ENCODE assay signal across 9 mouse cellular contexts in genomic region chr16:58521900-58522299, GRCm38 (mm10). TPM values are rescaled to one million over a fixed set of nuclear protein-coding genes. Genes with fewer than 3 reads are reported as not detected.
DNase-seq lines count a peak whose midpoint lies in the region; ATAC-seq and TF ChIP-seq lines count a peak whose summit lies in the region.
"Had no signal": no experiment of that assay in that cellular context is flagged by ENCODE, and none has a peak within 500 bp of the region (broad histone marks: within the 10 kb centered on the region; RNA-seq: fewer than 3 reads in every experiment).

No protein-coding gene starts in this region.

- peaks cover 0 to 3% of the 10 kb centered on the region in 2 experiments for H3K36me3 ChIP-seq in CH12.LX (replicated peaks in 1 of 2; ENCODE audit: control insufficient read depth in 1 of 2, insufficient read depth in 1 of 2, low read length in 1 of 2)
- no peaks in the 10 kb centered on the region for H3K36me3 ChIP-seq in heart, embryonic 16.5 days (ENCODE audit: control insufficient read depth, insufficient read depth)
- no peaks in the 10 kb centered on the region for H3K36me3 ChIP-seq in liver, embryonic 12.5 days

- peak overlapping the region; percentile 70 for H3K4me2 ChIP-seq in CH12.LX (ENCODE audit: insufficient read depth, low read depth, poor library complexity, severe bottlenecking)
- peak overlapping the region; percentile 79 for H3K4me2 ChIP-seq in heart, embryonic 16.5 days (ENCODE audit: low read depth, low read length)
- H3K4me2 ChIP-seq in liver, embryonic 12.5 days = peak overlapping the region; percentile 92

- no peak for TF ChIP-seq CTCF in CH12.LX (conservative IDR thresholded peaks at IDR 0.05 in 1 of 2, IDR thresholded peaks at IDR 0.05 in 1 of 2; ENCODE audit: low read depth in 2 of 2, low read length in 2 of 2)

- peaks cover 66% of the 10 kb centered on the region for H3K79me2 ChIP-seq in CH12.LX (replicated peaks; ENCODE audit: control insufficient read depth, extremely low read depth, insufficient read depth, poor library complexity, severe bottlenecking)

- ATAC-seq in heart, embryonic 16.5 days (replicated peaks; ENCODE audit: extremely low read depth, insufficient read depth, low FRiP score) = no peak
- no peak for ATAC-seq in liver, embryonic 12.5 days

- dilution Hi-C loops in CH12.LX (cut with MboI; ENCODE audit: extremely low pct_ligation_motif_present, extremely low pct_unique_long_range_greater_than_20kb, low sequenced_read_pairs) = no loop called here

- H3K9me3 ChIP-seq in CH12.LX (replicated peaks; ENCODE audit: low read length) = no peaks in the 10 kb centered on the region
- peaks cover 3% of the 10 kb centered on the region for H3K9me3 ChIP-seq in heart, embryonic 16.5 days (replicated peaks; ENCODE audit: control insufficient read depth, low read length)
- no peaks in the 10 kb centered on the region for H3K9me3 ChIP-seq in liver, embryonic 12.5 days (replicated peaks)

- no peak; the same call in 1 of the 2 replicates for TF ChIP-seq POLR2A in CH12.LX (IDR thresholded peaks at IDR 0.05; ENCODE audit: low read depth, low read length)

- TF ChIP-seq RAD21 in CH12.LX (IDR thresholded peaks at IDR 0.05; ENCODE audit: low read depth, low read length) = no peak

- peak overlapping the region; percentile 93 for H3K9ac ChIP-seq in CH12.LX (ENCODE audit: insufficient read depth, low read depth)
- peak overlapping the region; percentile 93 for H3K9ac ChIP-seq in heart, embryonic 16.5 days (ENCODE audit: low read length)
- peak overlapping the region; percentile 92 for H3K9ac ChIP-seq in liver, embryonic 12.5 days

- in situ Hi-C loops in CH12.LX (cut with MboI; ENCODE audit: low pct_ligation_motif_present, low pct_unique_long_range_greater_than_20kb, low sequenced_read_pairs) = no loop called here

- H3K4me3 ChIP-seq in CH12.LX (replicated peaks in 1 of 3; ENCODE audit: low read depth in 2 of 3, low read length in 2 of 3, poor library complexity in 1 of 3) = peak overlapping the region; percentile 89 to 97 (median 95)
- peak overlapping the region; percentile 87 for H3K4me3 ChIP-seq in heart, embryonic 16.5 days (ENCODE audit: low read length)
- H3K4me3 ChIP-seq in liver, embryonic 12.5 days = peak overlapping the region; percentile 81

- DNase-seq in heart, adult 11 months = peak; percentile 89
- no peak for DNase-seq in heart, postnatal 4 days
- no peak for DNase-seq in CH12.LX (ENCODE audit: extremely low read depth)
- no peak for DNase-seq in spleen, postnatal 36 days (ENCODE audit: low spot score in 2 of 2)
- DNase-seq in ovary, postnatal 14 days (ENCODE audit: low spot score) = no peak
- no peak for DNase-seq in T-cell, adult 2 months (ENCODE audit: low spot score)
- DNase-seq: adrenal gland, adult 2 months had no signal

- peak overlapping the region; percentile 51 for H3K27ac ChIP-seq in CH12.LX (ENCODE audit: insufficient read depth, low read depth)
- no peak overlapping the region for H3K27ac ChIP-seq in heart, embryonic 16.5 days (ENCODE audit: low read length)
- peak overlapping the region; percentile 92 for H3K27ac ChIP-seq in liver, embryonic 12.5 days

- no peaks in the 10 kb centered on the region for H3K27me3 ChIP-seq in CH12.LX (replicated peaks)
- no peaks in the 10 kb centered on the region for H3K27me3 ChIP-seq in heart, embryonic 16.5 days (ENCODE audit: control insufficient read depth, insufficient read depth, low read length)
- no peaks in the 10 kb centered on the region for H3K27me3 ChIP-seq in liver, embryonic 12.5 days (replicated peaks)

- 28% methylated on average over 7 of the region's 7 CpGs for WGBS in heart, embryonic 16.5 days
- 15% methylated on average over 7 of the region's 7 CpGs for WGBS in liver, embryonic 12.5 days (ENCODE audit: insufficient replicate concordance)

- TF ChIP-seq EP300 in CH12.LX (IDR thresholded peaks at IDR 0.05; ENCODE audit: low read length) = no peak

- peaks cover 0 to 14% of the 10 kb centered on the region in 2 experiments; a peak in 2 of 4 replicates for H3K4me1 ChIP-seq in CH12.LX (ENCODE audit: control insufficient read depth in 1 of 2, insufficient read depth in 2 of 2)
- peaks cover 9% of the 10 kb centered on the region; the same call in 1 of the 2 replicates for H3K4me1 ChIP-seq in heart, embryonic 16.5 days (ENCODE audit: control insufficient read depth, insufficient read depth, low read length)
- peaks cover 81% of the 10 kb centered on the region for H3K4me1 ChIP-seq in liver, embryonic 12.5 days

TF ChIP-seq in CH12.LX, 34 proteins besides CTCF, POLR2A, EP300 and RAD21:
- TF ChIP-seq MAFK (IDR thresholded peaks at IDR 0.05; ENCODE audit: insufficient replicate concordance, low read length) (no peak), ETS1 (conservative IDR thresholded peaks at IDR 0.05; ENCODE audit: low read depth, low read length) (0 out of 2 replicates have a peak, but pooled peaks have one; percentile 13), MEF2A (IDR thresholded peaks at IDR 0.05; ENCODE audit: borderline replicate concordance, low read depth, low read length) (no peak), BHLHE40 (IDR thresholded peaks at IDR 0.05; ENCODE audit: low read depth, low read length) (0 out of 2 replicates have a peak, but pooled peaks have one; percentile 4), TCF12 (IDR thresholded peaks at IDR 0.05; ENCODE audit: low read depth, low read length) (0 out of 2 replicates have a peak, but pooled peaks have one; percentile 15), GABPA (IDR thresholded peaks at IDR 0.05; ENCODE audit: insufficient replicate concordance, low read depth, low read length) (no peak), RCOR1 (conservative IDR thresholded peaks at IDR 0.05; ENCODE audit: low read depth, low read length) (no peak), TBP (conservative IDR thresholded peaks at IDR 0.05; ENCODE audit: low read depth, low read length) (0 out of 2 replicates have a peak, but pooled peaks have one; percentile 17), MAX (IDR thresholded peaks at IDR 0.05; ENCODE audit: low read length) (peak; percentile 26; the same call in 1 of the 2 replicates), IRF4 (IDR thresholded peaks at IDR 0.05; ENCODE audit: low read depth, low read length) (peak; percentile 35), ZNF384 (IDR thresholded peaks at IDR 0.05; ENCODE audit: low read depth, low read length) (no peak)

RNA-seq across cellular contexts. Expression of gene St3gal6, which starts 2.1 kb away (rescaled TPM):
- 10 to 100 TPM; 23.4 to 29.1 TPM for total RNA-seq in heart, postnatal 4 days (2021)
- total RNA-seq in CH12.LX (2012; rRNA removed) = 149 and 167 TPM in 2 replicates
- 225 and 240 TPM in 2 replicates for total RNA-seq in CH12.LX (2014; rRNA removed)
- polyA plus RNA-seq in CH12.LX (2012; ENCODE audit: insufficient read length, low read depth) = 391 and 420 TPM in 2 replicates
- polyA plus RNA-seq in heart, embryonic 16.5 days (2015; fragmentation: Nextera tagmentation; extraction: Ambion mirVana) = 18.0 and 19.6 TPM in 2 replicates
- polyA plus RNA-seq in liver, embryonic 12.5 days (2016; fragmentation: Nextera tagmentation; extraction: Ambion mirVana) = 60.1 TPM in 2 replicates
